Mouse (Mus musculus) adrenal gland, postnatal 10 days (tissue): ENCODE results near the gene H60b. TPM values are rescaled to one million over a fixed set of nuclear protein-coding genes. Genes with fewer than 3 reads are reported as not detected.
"Not testable (repeated sequence)": the region's sequence is repeated elsewhere in the genome, so short reads cannot be mapped to it uniquely, and the experiment has no call there.

Source experiments
- DNase-seq: peaks from one replicate; pipeline ENCODE4 v3.0.0; 2021; ENCODE audit warnings: mixed read lengths
- total RNA-seq, 2 experiments: library from RNA; stranded (reverse); gene quantifications; 2 replicates each; pipeline ENCODE4 v1.2.3; 2021

The H60b gene
- total RNA-seq, 2 experiments from 2014 or later, result 0.36 to 0.73 TPM

DNA sequence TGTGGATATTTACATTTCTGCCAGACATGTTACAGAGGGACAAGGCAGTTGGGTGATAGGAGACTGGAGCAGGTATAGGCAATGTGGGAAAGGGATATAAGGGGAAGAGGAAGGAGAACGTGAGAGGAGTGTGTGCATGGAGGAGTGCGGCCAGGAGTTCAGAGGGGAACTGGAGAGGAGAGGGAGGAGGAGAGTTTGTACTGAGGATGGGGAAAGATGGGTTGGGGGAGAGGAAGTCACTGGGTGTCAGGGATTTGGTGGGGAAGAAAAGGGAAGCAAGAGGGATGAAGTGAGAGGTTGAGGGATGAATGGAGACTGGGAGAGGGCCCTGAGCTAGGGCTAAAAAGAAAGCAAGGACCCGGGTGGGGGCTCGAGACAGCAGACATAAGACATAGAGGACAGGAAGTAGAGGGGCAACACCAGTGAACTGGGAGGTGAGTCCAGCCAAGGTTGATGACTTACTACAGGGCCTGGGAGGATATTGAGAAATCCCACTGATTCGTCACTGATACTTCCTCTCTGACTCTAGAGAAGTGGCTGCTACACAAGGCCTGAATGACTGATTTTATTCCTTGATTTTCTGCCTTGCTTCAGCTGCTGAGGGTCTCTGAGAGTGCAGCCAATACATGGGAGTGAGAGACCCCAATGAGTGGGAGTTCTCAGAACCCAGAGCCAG lies 7.1 kb downstream of the H60b start:
- DNase-seq, result not testable (repeated sequence)

DNA sequence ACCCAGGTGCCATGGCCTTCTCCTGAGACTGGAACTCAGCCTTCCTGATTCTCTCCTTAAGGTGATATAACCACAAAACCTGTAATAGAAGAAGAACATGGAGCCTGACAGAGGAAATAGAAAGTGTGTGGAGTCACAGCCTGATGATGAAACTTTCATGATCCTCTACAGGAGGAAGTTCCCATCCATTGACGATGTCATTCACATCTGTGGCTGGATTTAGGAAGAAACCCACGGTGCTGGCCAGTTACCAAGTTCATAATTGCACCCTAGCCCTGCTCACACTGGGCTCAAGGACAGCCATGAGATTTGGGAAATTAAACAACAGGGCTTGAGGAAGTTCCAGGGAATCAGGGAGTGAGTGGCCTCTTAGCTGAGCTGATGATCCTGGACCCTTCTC lies 7.6 kb downstream of the H60b start:
- not testable (repeated sequence) for DNase-seq

DNA sequence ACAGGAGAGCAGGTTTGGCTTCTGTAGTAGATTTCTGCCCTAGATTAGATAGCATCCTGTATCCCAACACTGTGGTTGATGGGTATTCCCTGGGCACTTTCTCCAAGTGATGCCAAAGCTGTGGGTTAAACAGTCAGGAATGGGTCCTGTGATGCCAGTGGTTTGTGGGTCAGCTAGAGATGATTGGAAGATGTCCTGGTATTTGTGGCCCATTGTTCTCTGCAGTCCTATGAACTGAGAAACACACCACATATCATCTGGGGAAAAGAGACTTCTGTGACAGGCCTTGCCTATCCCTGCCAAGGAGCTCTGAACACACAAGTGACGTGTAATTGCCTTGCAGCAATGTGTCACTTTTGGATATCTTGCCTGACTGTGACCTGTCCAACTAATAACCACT lies 8.7 kb downstream of the H60b start:
- not testable (repeated sequence) for DNase-seq

DNA sequence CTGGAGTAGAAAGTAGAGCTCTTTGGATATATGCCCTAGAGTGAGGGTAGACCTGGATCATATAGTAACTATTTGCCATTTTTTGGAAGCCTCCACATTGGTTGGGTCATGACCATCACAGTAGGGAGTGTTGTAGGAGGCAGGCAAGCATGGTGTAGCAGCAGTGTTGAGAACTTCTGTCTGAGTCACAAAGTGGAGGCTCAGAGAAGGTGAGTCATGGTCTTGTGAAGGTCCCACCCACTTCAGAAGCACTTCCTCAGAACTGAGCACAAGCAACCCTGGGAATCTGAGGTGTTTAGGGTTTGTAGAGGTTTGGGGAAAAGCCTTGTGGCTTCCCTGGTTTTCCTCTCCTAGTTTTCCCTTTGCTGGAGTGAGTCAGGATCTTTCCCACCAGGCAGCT lies 10.7 kb downstream of the H60b start:
- DNase-seq, result not testable (repeated sequence)

DNA sequence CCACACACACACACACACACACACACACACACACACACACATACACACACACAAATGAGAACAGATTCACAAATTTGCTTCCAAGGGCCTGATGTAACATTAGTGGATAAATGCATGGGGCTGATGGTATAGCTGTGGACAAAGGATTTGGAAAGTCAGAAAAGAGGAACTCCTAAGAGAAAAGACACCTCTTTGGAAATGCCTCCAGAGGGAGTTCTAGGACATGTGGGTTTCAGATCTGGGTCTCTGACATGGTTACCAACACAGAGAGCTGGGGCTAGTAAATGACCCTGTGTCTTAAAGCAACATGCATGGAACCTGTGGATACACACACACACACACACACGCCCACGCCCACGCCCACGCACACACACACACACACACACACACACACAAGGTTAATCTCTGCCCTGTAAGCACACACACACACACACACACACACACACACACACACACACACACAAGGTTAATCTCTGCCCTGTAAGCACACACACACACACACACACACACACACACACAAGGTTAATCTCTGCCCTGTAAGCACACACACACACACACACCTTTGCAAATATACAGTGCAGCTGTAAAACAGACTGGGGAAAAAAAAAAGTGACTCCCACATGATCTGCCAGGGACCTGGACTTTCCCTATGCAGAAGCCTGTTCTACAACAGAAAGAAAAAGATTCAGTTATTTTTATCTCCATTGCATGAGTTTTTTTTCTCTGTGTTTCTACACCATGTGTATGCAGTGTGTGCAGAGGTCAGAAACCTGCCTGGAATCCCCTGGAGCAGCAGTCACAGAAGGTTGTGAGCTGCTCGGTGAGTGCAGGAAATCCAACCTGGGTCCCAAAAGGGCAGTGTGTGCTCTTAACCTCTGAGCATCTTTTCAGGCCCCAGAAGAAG lies 14.3 kb downstream of the H60b start:
- DNase-seq, result not testable (repeated sequence)

DNA sequence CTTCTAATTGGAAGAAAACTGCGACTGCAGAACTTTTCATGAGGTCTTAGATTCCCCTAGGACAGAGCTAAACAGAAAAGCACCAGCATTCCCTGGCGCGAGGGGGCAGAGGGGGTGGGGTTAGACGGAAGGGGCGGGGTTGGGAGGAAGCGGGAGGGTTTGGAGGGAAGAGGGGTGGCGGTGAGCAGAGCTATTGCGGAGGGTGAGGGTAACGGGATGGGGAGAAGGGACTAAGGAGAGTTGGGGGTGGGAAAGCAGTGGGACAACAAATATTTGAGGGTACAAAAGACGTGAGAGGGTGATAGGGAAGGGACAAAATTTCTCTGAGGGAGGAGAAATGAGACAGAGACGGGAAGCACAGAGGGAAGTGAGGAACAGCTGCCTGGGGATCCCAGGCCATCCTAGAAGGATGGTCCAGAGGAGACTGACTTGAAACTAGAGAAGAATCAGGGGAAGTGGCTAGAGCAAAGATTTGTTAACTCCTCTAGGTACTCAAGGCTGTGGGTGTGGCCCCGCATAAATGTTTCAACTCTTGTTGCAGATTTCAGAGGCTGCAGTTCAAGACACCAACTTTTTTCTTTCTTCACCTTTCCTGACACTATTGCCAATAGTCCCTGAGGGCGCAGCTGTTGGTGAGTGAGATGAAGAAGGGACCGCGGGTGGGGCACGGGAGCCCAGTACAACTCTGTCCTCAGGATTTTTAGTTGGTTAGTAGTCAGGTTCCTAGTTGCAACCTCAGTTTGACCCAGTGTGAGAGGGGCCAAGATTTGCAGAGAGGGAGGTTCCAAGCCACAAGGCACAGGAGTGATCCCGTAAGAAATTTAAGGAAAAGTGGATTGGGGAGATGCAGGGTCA lies 15.2 kb downstream of the H60b start:
- DNase-seq, result not testable (repeated sequence)

DNA sequence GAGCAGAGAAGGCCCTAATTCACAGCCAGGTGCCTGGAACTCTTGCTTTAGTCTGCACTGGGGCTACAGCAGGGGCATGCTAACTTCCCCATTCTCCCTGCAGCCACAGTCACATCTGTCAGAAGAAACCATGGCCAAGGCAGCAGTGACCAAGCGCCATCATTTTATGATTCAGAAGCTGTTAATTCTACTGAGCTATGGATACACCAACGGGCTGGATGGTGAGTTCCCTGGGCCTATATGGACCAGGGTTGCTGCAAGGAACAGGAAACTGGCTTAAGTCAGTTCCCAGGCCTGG lies 15.8 kb downstream of the H60b start:
- DNase-seq, result not testable (repeated sequence)

DNA sequence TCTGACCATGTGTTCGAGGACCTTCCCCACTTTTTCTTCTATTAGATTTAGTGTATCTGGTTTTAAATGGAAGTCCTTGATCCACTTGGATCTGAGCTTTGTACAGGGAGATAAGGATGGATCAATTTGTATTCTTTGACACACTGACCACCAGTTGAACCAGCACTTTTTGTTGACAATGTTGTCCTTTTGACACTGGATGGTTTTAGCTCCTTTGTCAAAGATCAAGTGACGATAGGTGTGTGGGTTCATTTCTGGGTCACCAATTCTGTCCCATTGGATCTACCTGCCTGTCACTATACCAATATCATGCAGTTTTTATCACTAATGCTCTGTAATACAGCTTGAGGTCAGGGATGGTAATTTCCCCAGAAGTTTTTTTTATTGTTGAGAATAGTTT lies 18.1 kb downstream of the H60b start:
- DNase-seq, result not testable (repeated sequence)

DNA sequence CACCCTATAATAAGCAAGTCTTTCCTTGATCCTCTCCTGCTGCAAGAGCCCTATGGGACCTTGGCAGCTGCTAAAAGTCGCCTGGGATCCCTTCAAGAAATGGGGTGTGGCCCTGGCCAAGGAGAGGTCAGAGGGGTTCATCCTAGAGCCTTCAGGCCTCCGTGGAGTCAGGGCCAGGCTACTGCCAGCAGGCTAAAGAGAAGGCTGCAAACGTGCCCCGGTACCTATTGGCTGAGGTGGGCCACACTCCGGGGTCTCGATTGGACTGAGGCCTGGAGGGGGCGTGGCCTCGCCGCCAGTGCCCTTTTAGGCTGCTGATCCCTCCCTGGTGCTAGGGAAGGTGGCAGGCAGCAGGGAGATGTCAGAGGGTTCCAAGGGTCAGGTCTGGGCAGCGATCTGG lies 32.6 kb downstream of the H60b start:
- not testable (repeated sequence) for DNase-seq

DNA sequence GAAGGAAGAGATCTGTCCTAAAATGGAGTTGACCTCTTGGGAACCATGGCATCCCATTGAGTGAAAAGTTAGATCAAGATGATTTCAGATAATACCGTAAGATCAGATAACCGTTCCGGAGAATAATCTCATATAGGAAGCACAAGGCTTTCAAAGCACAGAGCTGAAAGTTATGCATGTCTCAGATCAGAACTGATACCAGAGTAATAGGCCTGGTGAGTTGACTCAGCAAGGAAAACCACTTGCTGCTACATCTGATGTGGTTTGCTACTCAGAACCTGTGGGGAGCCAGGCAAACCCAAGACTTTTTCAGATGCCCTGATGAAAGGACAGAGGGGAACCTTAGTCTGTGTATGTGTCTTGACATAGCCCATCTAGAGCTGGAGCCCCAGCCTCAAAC lies 43.0 kb downstream of the H60b start:
- DNase-seq, result not testable (repeated sequence)

DNA sequence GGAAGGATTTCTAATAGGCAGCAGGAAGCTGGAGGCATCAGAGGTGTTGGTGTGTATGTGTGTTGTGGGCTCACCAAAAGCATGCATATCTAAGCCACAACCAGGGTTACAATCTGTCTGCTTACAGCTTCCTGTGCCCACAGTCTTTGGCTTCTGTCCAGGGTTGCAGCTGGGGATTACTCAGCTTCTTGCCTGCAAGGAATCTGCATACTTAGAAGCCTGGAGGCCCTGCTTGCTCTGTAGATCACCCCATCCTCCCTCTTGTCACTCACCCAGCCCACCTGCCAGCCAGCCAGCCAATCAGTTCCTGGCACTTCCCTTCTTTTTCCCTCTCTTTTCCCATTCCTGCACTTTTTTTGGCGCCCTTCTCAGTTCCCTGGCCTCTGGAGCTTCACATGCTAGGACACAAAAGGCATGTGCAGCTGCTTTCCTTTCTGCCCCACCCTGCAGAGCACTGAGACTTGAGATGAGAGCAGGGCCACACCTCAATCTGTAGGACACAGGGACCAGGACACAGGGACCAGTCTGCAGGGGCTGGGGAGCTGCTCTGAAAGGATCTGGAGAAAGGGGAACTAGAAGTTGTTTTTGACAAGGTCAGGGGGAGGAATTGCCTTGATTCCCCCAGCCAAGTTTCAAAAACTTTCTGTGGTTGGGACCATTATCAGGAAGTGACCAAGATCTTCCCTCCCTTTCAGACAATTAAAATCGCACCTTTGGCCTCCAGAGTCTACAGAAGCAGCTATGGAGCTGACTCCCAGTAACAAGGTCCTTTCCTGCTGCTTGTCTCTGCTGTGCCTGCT lies 44.6 kb downstream of the H60b start:
- DNase-seq, result not testable (repeated sequence)

DNA sequence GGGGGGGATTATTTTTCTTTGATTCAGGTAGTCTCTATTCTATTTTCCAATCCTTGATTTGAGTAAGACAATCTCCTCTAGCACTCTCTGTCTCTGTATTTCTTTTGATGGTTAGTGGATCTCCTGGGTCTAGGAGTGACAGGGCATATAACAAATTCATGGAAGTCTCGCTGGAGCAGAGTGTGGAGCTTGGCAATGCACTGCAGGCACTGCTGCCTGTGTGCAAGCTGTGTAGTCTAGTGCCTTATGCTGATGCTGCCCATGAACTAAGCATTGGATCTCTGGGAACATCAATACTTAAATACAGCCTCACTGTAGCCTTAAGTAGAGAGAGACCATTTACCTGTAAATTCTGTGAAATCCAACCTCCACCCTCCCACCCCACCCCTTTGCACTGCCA lies 48.1 kb downstream of the H60b start:
- not testable (repeated sequence) for DNase-seq

DNA sequence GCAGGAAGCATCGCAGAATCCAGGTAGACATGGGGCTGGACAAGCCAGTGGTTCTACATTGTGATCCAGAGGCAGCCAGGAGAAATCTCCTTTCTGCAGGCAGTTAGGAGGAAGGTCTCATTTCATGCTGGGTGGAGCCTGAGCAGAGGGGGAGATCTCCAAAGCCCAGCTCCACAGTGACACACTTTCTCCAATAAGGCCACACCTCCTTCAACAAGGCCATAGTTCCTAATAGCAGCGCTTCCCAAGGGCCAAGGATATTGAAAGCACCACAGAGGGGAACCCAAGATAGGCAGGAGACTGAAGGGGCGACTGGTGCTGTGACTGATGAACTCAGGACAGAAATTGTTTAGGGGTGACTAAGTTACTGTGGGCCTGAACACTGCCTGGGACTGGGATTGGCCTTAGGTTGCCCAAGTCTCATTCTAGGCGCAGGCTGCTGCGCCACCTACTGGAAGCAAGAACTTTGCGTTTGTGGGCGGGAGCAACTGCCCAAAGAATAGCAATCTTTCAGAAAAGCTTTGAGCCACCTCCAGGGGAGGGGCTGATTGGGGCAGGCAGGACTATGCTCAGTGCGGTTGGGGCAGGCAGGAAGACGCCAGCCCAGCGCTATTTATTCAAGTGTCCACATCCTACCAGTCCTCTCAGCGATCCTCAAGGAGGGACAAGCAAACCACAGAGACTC lies 53.8 kb downstream of the H60b start:
- DNase-seq, result peak; percentile 80

DNA sequence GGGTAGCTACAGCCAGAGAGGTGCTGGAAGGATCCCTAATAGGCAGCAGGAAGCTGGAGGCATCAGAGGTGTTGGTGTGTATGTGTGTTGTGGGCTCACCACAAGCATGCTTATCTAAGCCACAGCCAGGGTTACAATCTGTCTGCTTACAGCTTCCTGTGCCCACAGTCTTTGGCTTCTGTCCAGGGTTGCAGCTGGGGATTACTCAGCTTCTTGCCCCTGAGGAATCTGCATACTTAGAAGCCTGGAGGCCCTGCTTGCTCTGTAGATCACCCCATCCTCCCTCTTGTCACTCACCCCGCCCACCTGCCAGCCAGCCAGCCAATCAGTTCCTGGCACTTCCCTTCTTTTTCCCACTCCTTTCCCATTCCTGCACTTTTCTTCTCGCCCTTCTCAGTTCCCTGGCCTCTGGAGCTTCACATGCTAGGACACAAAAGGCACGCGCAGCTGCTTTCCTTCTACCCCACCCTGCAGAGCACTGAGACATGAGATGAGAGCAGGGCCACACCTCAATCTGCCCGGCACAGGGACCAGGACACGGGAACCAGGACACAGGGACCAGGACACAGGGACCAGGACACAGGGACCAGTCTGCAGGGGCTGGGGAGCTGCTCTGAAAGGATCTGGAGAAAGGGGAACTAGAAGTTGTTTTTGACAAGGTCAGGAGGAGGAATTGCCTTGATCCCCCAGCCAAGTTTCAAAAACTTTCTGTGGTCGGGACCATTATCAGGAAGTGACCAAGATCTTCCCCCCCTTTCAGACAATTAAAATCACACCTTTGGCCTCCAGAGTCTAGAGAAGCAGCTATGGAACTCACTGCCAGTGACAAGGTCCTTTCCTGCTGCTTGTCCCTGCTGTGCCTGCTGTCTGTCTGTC lies 65.3 kb downstream of the H60b start:
- peak; percentile 44 for DNase-seq

DNA sequence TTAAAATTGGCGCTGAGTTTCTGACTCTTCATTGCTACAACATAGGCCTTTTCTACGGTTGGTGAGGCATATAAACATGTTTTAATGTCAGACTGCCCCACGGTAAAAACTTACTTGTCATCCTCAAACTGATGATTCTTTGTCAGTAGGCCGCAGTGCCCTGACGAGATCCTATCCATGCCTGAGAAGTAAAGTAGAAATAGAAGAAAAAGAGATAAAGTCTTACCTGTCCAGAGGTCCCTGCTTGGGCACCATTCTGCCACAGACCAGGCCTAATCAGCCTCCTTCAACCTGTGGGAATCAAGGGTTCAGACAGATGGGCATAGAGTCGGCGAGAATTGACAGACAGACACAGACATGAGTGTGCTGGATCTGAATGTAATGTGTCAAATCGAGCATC lies 106.7 kb downstream of the H60b start:
- no peak for DNase-seq

DNA sequence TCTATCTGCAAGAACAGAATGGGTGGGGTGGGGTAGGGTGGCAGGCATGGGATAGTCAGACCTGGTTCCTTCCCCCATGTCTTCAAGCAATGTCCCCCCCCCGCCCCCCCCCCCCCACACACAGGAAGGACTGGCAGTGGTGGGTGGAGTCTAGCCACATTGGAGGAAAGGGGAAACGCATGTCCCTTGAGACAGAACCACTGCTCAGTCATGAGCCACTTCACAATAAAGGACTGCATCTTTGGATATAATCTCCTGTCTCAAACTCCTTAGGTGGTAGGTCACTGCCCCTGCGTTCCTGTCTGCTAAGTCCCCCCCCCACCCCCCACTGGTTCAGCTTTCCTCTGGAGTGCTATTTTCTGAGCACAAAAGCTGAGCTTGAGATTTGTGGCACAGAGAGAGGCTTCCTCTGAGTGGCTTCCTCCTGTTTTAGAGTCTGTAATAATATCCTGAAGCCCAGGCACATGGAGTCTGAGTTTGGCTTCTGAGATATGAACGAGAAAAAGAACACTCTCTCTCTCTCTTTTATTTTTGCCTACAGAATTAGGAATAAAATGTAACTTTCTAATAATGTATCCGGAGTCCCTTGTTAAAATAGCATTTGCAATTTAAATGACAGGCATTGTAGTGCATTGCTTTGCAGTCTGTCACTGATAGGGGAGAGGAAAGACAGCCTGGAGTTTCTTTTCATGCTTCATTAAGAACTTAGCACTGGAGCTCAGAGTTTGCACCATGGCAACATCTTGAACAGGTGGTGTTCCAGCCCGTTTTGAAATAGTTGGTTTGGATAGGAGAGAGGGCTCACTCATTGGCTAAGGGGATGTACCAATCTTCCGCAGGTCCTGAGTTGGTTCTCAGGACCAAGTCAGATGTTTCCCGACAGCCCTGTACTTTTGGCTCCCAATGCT lies 112.7 kb downstream of the H60b start:
- DNase-seq, result not testable (repeated sequence)

DNA sequence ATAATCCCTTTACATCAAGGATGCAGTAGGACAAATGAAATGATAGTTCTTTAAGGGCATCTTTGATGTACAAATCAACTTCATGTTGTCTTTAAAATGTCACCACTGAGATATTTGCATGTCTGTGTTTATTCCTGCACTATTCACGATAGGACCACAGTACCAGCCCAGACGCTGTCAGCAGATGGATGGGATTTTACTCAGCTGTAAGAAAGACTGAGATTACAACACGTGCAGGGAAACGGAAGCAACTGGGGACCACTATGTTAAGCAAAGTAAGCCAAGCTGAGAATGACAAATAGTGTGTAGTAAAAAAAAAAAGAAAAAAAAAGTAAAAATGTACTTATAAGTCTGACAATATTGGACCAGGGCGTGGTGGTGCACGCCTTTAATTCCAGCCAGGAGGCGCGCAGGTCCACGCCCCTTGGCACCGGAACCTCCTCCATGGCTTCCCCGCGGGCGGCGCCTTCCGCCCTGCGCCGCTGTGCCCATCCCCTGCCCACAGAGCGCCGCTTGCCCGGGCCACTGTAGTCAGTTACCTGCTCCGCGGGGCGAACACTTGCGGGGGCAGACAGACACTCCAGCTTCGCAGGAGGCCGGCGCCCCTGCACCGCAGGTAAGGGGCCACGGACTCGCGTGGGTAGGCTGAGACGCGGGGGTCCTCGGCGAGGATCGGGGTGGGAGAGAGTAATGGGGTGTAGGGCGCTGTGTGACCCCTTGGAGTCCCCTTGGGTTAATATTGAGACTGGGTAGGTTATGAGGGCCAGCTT lies 114.7 kb downstream of the H60b start:
- DNase-seq, result peak; percentile 36

DNA sequence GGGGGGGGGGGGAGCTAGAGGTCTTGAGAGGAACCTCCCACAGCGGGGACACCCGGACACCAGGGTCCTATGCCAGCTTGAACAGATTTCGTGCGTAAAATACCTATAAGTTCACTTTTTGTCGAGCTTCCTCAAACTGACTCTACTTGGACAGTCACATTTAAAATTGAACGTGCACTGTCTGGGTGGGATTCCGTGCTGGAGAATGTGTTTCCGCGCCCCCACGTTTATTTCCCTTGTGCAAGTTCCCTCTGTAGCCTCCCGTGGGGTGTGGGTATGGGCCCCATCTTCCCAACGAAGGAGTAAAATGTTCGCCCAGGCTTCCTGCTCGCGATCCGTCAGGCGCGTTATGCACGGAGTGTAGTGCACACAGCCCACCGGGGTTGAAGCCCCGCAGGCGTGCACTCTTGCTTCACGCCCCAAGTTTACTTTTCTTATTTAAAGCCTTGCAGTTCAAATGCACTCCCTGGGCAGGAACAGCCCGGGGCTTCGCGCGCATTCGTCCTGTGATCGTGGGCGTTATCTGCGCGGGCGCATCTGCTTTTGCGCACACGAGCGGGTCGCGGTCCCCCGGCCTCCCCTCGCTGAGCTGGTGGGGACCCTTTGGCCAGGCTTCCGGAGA lies 115.4 kb downstream of the H60b start:
- DNase-seq, result no peak
